Mouse (Mus musculus): ENCODE results near the gene Cdkn2d.

- TF ChIP-seq CTCF (IDR thresholded peaks at IDR 0.05; ENCODE audit: control insufficient read depth, insufficient read depth, insufficient replicate concordance, low read depth, low read length): no peak
- TF ChIP-seq POLR2A (IDR thresholded peaks at IDR 0.05; ENCODE audit: control insufficient read depth, low read depth, low read length): no peak
Measured at GRCm38 (mm10) chr9:21274336-21274735, 16.9 kb downstream of the Cdkn2d start.

All from testis, adult 2 months (tissue).